Mouse (Mus musculus) kidney, postnatal 0 days (tissue): ENCODE data around the gene Psmd5. TPM values are rescaled to one million over a fixed set of nuclear protein-coding genes. Genes with fewer than 3 reads are reported as not detected.
"Not testable (repeated sequence)": the region's sequence is repeated elsewhere in the genome, so short reads cannot be mapped to it uniquely, and the experiment has no call there.

Experiments used
- ATAC-seq: fragments of 200-750 bp; cut with Nextera tagmentation; replicated peaks from 2 replicates; pipeline ENCODE4 v1.8.0; 2017; ENCODE audit warnings: low read depth, moderate number of reproducible peaks, moderate TSS enrichment, moderate library complexity; ENCODE audit not compliant: low FRiP score
- DNase-seq: peaks from one replicate; pipeline ENCODE4 v3.0.0-alpha.2; 2016; ENCODE audit warnings: low spot score
- H3K27ac ChIP-seq: fragments of 300-500 bp; sonication (generic); 2 replicates; pipeline ENCODE4 v1.5.1; 2014; ENCODE audit warnings: mild to moderate bottlenecking
- H3K27me3 ChIP-seq: fragments of 300-500 bp; sonication (generic); 2 replicates; pipeline ENCODE4 v1.6.1; 2014; ENCODE audit warnings: low read length, mixed read lengths; ENCODE audit not compliant: insufficient read depth
- H3K36me3 ChIP-seq: fragments of 300-500 bp; sonication (generic); 2 replicates; pipeline ENCODE4 v1.6.1; 2014; ENCODE audit warnings: low read length, mixed read lengths; ENCODE audit not compliant: insufficient read depth
- H3K4me1 ChIP-seq: fragments of 300-500 bp; sonication (generic); replicated peaks from 2 replicates; pipeline ENCODE4 v1.6.1; 2014; ENCODE audit warnings: antibody characterized with exemption, low read length, mixed read lengths; ENCODE audit not compliant: insufficient read depth
- H3K4me2 ChIP-seq: fragments of 300-500 bp; sonication (generic); 2 replicates; pipeline ENCODE4 v1.6.1; 2014; ENCODE audit warnings: mild to moderate bottlenecking, low read length, moderate library complexity, mixed read lengths
- H3K4me3 ChIP-seq: fragments of 300-500 bp; sonication (generic); replicated peaks from 2 replicates; pipeline ENCODE4 v1.5.1; 2014; ENCODE audit warnings: low read depth, low read length
- H3K9ac ChIP-seq: fragments of 300-500 bp; sonication (generic); 2 replicates; pipeline ENCODE4 v1.6.1; 2014; ENCODE audit warnings: low read depth, low read length
- H3K9me3 ChIP-seq: fragments of 300-500 bp; sonication (generic); replicated peaks from 2 replicates; pipeline ENCODE4 v1.6.1; 2016; ENCODE audit warnings: low read length, inconsistent platforms, mixed read lengths
- CTCF ChIP-seq: IDR thresholded peaks from 2 replicates; pipeline ENCODE4 v1.5.1; 2016; ENCODE audit warnings: antibody characterized with exemption, low read depth, mild to moderate bottlenecking, moderate library complexity
- WGBS: fragments of 180-500 bp; shearing (Covaris S2); extraction: QIAGEN DNeasy Blood & Tissue Kit; methylation state at CpG from one replicate; pipeline ENCODE4 v1.1.7; 2014; 5-methylcytosine and 5-hydroxymethylcytosine counted together
- polyA plus RNA-seq: library from polyadenylated mRNA; unstranded; fragments of >200 nt; fragmentation: Nextera tagmentation; extraction: Ambion mirVana; gene quantifications from 2 replicates; pipeline ENCODE4 v1.2.1, GENCODE M21; 2015

Psmd5 gene
- polyA plus RNA-seq, 1 experiment from 2014 or later: 92.0 TPM

GRCm38 (mm10) chr2:34833624-34834023 is 41.1 kb downstream of the Psmd5 start:
- no peak overlapping the region for H3K4me2 ChIP-seq
- H3K27me3 ChIP-seq: no peaks in the 10 kb centered on the region
- H3K9me3 ChIP-seq: no peaks in the 10 kb centered on the region
- H3K4me1 ChIP-seq: no peaks in the 10 kb centered on the region
- 92% methylated on average over 17 of the region's 17 CpGs for WGBS
- H3K9ac ChIP-seq: no peak overlapping the region
- H3K4me3 ChIP-seq: no peak overlapping the region
- TF ChIP-seq CTCF: no peak
- no peaks in the 10 kb centered on the region for H3K36me3 ChIP-seq
- DNase-seq (no peak), ATAC-seq (no peak)
- no peak overlapping the region for H3K27ac ChIP-seq

- WGBS: 68% methylated on average over 11 of the region's 11 CpGs
- not testable (repeated sequence) for H3K27me3 ChIP-seq
Observed at GRCm38 (mm10) chr2:34832766-34833457, 41.9 kb downstream of the Psmd5 start, which contains the start of gene Gm34653. Gene Gm34653, plus strand, starts transcription at chr2:34833007.

DNA sequence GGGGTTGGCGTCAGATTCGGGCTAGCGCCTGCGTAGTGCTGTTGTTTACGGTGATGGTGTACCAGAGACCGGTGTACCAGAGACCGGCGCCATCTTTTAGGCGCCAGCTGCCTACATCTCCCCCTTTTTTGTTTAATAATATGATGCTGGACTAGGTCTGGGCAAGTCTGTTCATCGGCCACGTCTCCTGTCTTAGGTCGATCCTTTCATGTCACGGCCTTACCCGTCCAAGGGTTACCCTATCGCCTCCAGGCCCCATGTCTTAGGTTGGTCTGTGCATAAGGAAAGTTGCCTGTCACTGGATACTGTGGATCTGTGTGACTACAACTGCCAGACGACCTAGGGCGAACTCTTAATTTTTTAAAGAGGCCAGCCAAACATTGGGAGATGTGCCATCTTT is 44.7 kb downstream of the Psmd5 start:
- not testable (repeated sequence) for H3K9me3 ChIP-seq, H3K4me2 ChIP-seq, H3K36me3 ChIP-seq, ATAC-seq, DNase-seq, H3K27ac ChIP-seq, H3K27me3 ChIP-seq, H3K4me1 ChIP-seq, H3K9ac ChIP-seq, H3K4me3 ChIP-seq
- 91% methylated on average over 17 of the region's 17 CpGs for WGBS

More at GRCm38 (mm10) chr2:34832766-34833457, 41.9 kb downstream of the Psmd5 start, which contains the start of gene Gm34653:
- not testable (repeated sequence) for H3K4me3 ChIP-seq, ATAC-seq, DNase-seq, H3K4me1 ChIP-seq, H3K9me3 ChIP-seq, H3K9ac ChIP-seq, H3K36me3 ChIP-seq, H3K27ac ChIP-seq, H3K4me2 ChIP-seq

DNA sequence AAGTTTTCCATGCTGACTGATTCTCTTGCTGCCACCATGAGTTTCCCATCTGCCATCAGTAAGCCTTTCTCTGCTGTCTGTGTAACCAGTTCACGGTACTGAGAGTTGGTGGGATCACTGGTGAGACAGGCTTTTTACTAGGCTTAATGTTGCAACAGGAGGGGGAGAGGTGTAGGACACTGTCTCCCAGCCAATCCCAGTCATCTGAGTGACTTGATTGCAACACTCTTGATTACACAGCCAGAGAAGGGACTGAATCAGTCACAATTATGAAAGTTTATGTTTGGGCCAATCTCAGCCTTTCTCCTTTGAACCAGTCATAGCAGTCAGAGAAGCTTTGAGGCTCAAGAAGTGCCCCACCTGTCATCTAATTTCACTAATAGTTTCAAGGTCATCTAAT is 46.7 kb downstream of the Psmd5 start:
- Histone ChIP-seq H3K4me1 (0 out of 2 replicates have a peak, but pooled peaks cover 8% of the 10 kb centered on the region), H3K4me2 (no peak overlapping the region), H3K36me3 (0 out of 2 replicates have a peak, but pooled peaks cover 4% of the 10 kb centered on the region), H3K9me3 (no peaks in the 10 kb centered on the region), H3K27ac (no peak overlapping the region), H3K9ac (no peak overlapping the region), H3K4me3 (no peak overlapping the region), H3K27me3 (no peaks in the 10 kb centered on the region)
- ATAC-seq (no peak), DNase-seq (no peak)
- WGBS: 91% methylated on average over 1 of the region's 1 CpGs
- no peak for TF ChIP-seq CTCF

GRCm38 (mm10) chr2:34827591-34827990 is 47.2 kb downstream of the Psmd5 start:
- Histone ChIP-seq H3K4me2 (no peak overlapping the region), H3K4me3 (no peak overlapping the region), H3K9me3 (no peaks in the 10 kb centered on the region), H3K9ac (no peak overlapping the region), H3K36me3 (0 out of 2 replicates have a peak, but pooled peaks cover 5% of the 10 kb centered on the region), H3K4me1 (0 out of 2 replicates have a peak, but pooled peaks cover 8% of the 10 kb centered on the region), H3K27me3 (no peaks in the 10 kb centered on the region), H3K27ac (no peak overlapping the region)
- 90% methylated on average over 4 of the region's 4 CpGs for WGBS
- no peak for TF ChIP-seq CTCF
- no peak for DNase-seq
- ATAC-seq: no peak

- no peaks in the 10 kb centered on the region for H3K27me3 ChIP-seq
- H3K4me3 ChIP-seq: peak overlapping the region; percentile 97
- H3K9ac ChIP-seq: peak overlapping the region; percentile 96
- peak overlapping the region; percentile 95 for H3K27ac ChIP-seq
- ATAC-seq (peak; percentile 24; the same call in 1 of the 2 replicates), DNase-seq (no peak)
- H3K4me2 ChIP-seq: peak overlapping the region; percentile 81
- no peak for TF ChIP-seq CTCF
- H3K36me3 ChIP-seq: 0 out of 2 replicates have a peak, but pooled peaks cover 9% of the 10 kb centered on the region
- H3K4me1 ChIP-seq: 0 out of 2 replicates have a peak, but pooled peaks cover 8% of the 10 kb centered on the region
- 37% methylated on average over 20 of the region's 21 CpGs for WGBS
- H3K9me3 ChIP-seq: no peaks in the 10 kb centered on the region
Observed at GRCm38 (mm10) chr2:34826460-34827231, 48.1 kb downstream of the Psmd5 start.
